Mouse (Mus musculus) cerebellum, postnatal 4 days (tissue): ENCODE measurements around the gene Pcsk2.
A peak's percentile ranks its signal among the peaks of the same experiment; 100 is the strongest.

Experiments
- DNase-seq, 2 experiments: peaks; one replicate each; pipeline ENCODE4 v3.0.0; 2022; ENCODE audit warnings: low spot score in 2 of 2, mixed read lengths in 1 of 2

The Pcsk2 gene

GRCm38 (mm10) chr2:143837291-143837701, 291.3 kb downstream of the Pcsk2 start:
- DNase-seq = peak; percentile 47 to 74

- no peak for DNase-seq
Observed at GRCm38 (mm10) chr2:143838698-143839097, 292.7 kb downstream of the Pcsk2 start.

GRCm38 (mm10) chr2:143839458-143839857, 293.5 kb downstream of the Pcsk2 start:
- no peak for DNase-seq

GRCm38 (mm10) chr2:143840895-143841294, 294.9 kb downstream of the Pcsk2 start:
- DNase-seq = no peak

GRCm38 (mm10) chr2:143841536-143841935, 295.6 kb downstream of the Pcsk2 start:
- DNase-seq = no peak

- DNase-seq = no peak
Observed at GRCm38 (mm10) chr2:143844779-143845178, 298.8 kb downstream of the Pcsk2 start.

- no peak for DNase-seq
Observed at GRCm38 (mm10) chr2:143846799-143847198, 300.8 kb downstream of the Pcsk2 start.

GRCm38 (mm10) chr2:143847291-143847690, 301.3 kb downstream of the Pcsk2 start:
- no peak for DNase-seq

- no peak for DNase-seq
Observed at GRCm38 (mm10) chr2:143851354-143852221, 305.6 kb downstream of the Pcsk2 start.

- DNase-seq = no peak
Observed at GRCm38 (mm10) chr2:143852295-143853275, 306.6 kb downstream of the Pcsk2 start.

- DNase-seq = no peak
Observed at GRCm38 (mm10) chr2:143853447-143853846, 307.5 kb downstream of the Pcsk2 start.

GRCm38 (mm10) chr2:143859166-143859565, 313.2 kb downstream of the Pcsk2 start:
- no peak for DNase-seq

- peak in 1 of 2 experiments; percentile 47 for DNase-seq
Observed at GRCm38 (mm10) chr2:143862484-143863231, 316.7 kb downstream of the Pcsk2 start, which contains the start of gene Bfsp1. Gene Bfsp1 (minus strand): TSS chr2:143863173.

- DNase-seq = no peak
Observed at GRCm38 (mm10) chr2:143864600-143864999, 318.6 kb downstream of the Pcsk2 start.
